Mouse (Mus musculus) olfactory bulb, adult 2 months (tissue): ENCODE results near the gene Snrnp200.

Experiments used
- CTCF ChIP-seq: fragments of 200-500 bp; IDR thresholded peaks from 2 replicates; pipeline ENCODE4 v1.5.1; 2012; ENCODE audit warnings: low read depth, mild to moderate bottlenecking, low read length, moderate library complexity; ENCODE audit not compliant: insufficient read depth
- POLR2A ChIP-seq: fragments of 200-500 bp; IDR thresholded peaks from 2 replicates; pipeline ENCODE4 v1.6.1; 2012; ENCODE audit warnings: mild to moderate bottlenecking, low read depth, low read length, moderate library complexity; ENCODE audit not compliant: insufficient read depth

GRCm38 (mm10) chr2:127204932-127205331, 3.3 kb upstream of the Snrnp200 start:
- TF ChIP-seq CTCF (no peak), POLR2A (no peak)
